Mouse (Mus musculus) kidney, adult 2 months (tissue): ENCODE measurements around the gene Clec5a. TPM values are rescaled to one million over a fixed set of nuclear protein-coding genes. Genes with fewer than 3 reads are reported as not detected.

ENCODE experiments used
- DNase-seq: peaks from one replicate; pipeline ENCODE4 v3.0.0; 2021
- H3K27ac ChIP-seq: fragments of 200-500 bp; 2 replicates; pipeline ENCODE4 v1.5.1; 2012; ENCODE audit warnings: low read depth, low read length, control low read depth, inconsistent platforms; ENCODE audit not compliant: insufficient read depth
- H3K27me3 ChIP-seq: fragments of 200-500 bp; replicated peaks from 2 replicates; pipeline ENCODE4 v1.6.1; 2012; ENCODE audit warnings: mild to moderate bottlenecking, moderate library complexity, low read length, inconsistent platforms; ENCODE audit not compliant: control insufficient read depth, insufficient read depth
- H3K36me3 ChIP-seq: fragments of 200-500 bp; 2 replicates; pipeline ENCODE4 v1.6.1; 2012; ENCODE audit warnings: mild to moderate bottlenecking, moderate library complexity, low read length, inconsistent platforms; ENCODE audit not compliant: control insufficient read depth, insufficient read depth
- H3K4me1 ChIP-seq: fragments of 200-500 bp; 2 replicates; pipeline ENCODE4 v1.6.1; 2011; ENCODE audit warnings: low read length; ENCODE audit not compliant: control insufficient read depth, insufficient read depth
- H3K4me3 ChIP-seq: fragments of 200-500 bp; 2 replicates; pipeline ENCODE4 v1.5.1; 2011; ENCODE audit warnings: mild to moderate bottlenecking, low read depth, low read length, control low read depth; ENCODE audit not compliant: insufficient read depth
- CTCF ChIP-seq: fragments of 200-500 bp; conservative IDR thresholded peaks from 2 replicates; pipeline ENCODE4 v1.5.1; 2011; ENCODE audit warnings: low read depth, mild to moderate bottlenecking, control low read depth, low read length, moderate library complexity, mixed read lengths; ENCODE audit not compliant: insufficient read depth, insufficient read length
- POLR2A ChIP-seq: fragments of 200-500 bp; IDR thresholded peaks from one replicate; pipeline ENCODE4 v1.6.1; 2011; ENCODE audit warnings: low read depth, low read length, control low read depth
- WGBS: fragments of 180-500 bp; shearing (Covaris S2); methylation state at CpG from one replicate; pipeline ENCODE4 v1.1.7; 2018; 5-methylcytosine and 5-hydroxymethylcytosine counted together
- polyA plus RNA-seq: library from polyadenylated mRNA; depleted of rRNA; stranded (reverse); fragments of >200 nt; gene quantifications from 2 replicates; pipeline ENCODE4 v1.2.3, GENCODE M21; 2012; rRNA removed

The Clec5a gene
- polyA plus RNA-seq: 0.07 and 0.52 TPM in 2 replicates

DNA sequence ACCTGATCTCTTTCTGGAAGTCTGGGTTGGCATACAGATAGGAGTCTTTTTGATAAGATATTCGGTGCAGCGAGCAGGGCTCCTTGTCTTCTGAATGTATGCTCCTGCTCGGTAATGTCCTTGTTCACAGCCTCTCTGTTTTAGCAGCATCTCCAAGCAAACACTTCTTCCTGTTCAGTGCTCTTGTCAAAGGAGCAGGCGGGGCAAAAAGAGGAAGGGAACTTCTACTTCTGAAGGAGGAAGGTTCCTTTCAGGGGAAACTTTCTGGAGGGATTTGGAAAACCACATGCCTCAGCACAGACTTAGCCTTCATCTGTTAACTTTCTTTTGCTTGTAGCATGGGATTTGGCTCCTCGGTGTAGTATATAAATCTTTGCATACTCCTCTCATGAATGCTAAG is at the start of gene Clec5a:
Gene Clec5a (minus strand): TSS at position 177 of the 400 bp plus-strand sequence.
- WGBS: 79% methylated on average over 5 of the region's 5 CpGs

DNA sequence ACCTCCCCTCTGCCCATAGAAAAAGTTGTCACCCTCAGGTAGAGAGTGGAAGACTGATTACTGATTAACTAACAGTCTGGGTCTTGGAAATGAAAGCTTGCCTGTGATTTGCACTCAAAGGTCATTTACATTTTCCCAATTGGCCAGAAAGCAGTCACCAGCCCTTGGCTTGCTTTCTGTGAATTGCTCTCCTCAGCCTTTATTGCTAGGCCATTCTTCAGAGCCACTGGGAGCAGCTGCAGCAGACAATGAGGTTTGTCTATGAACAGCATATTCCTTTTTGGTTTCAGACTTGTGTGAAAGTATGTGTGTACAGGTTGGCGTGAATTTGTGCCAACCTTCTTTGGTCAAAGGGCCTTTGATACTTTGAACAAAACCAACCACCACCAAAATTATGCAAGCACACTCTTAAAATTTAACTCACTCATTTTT is 49.0 kb upstream of the Clec5a start:
- WGBS: 43% methylated on average over 1 of the region's 1 CpGs
- Histone ChIP-seq H3K27ac (peak overlapping the region; percentile 99), H3K36me3 (no peaks in the 10 kb centered on the region)

More for the DNA sequence above, at the start of gene Clec5a:
- Histone ChIP-seq H3K27ac (no peak within 1 kb of the TSS), H3K36me3 (no peaks in the 10 kb centered on the region), H3K4me1 (no peaks in the 10 kb centered on the region), H3K4me3 (no peak within 1 kb of the TSS), H3K27me3 (no peaks in the 10 kb centered on the region)
- TF ChIP-seq POLR2A (no peak), CTCF (no peak)
- no peak for DNase-seq

DNA sequence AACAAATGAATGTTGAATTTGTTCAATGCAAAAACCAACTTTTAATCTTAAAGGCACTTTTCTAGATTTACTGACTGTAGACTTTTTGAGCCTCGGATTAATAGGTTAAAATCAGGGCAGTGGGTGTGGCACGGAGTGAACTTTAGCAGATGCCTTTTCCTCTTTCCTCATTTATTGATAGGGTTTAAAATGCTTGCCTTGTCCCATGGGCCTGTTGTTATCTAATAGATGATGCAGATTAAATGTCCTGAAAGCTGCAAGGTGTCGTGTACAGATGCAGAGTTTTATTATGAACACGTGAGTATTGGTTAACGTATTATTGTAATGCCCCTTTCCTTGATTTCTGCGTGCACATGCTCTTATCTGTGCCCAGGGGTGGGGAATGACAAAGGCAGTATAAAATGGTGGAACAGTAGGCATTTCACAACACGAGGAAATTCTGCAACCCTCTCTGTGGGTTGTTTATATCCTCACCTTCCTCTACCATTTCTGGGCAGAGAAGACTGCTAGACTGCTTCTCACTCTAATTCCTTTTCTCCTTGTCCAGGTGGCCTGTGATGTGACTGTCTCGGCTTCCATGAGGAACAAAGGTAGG is 42.9 kb upstream of the Clec5a start, which contains the start of gene Mgam:
Gene Mgam (plus strand): TSS at position 426 of the 595 bp plus-strand sequence.
- 80% methylated on average over 8 of the region's 8 CpGs for WGBS

More for the DNA sequence above, 49.0 kb upstream of the Clec5a start:
- TF ChIP-seq CTCF (no peak), POLR2A (no peak)
- H3K27me3 ChIP-seq: no peaks in the 10 kb centered on the region
- H3K4me3 ChIP-seq: peak overlapping the region; percentile 28; the same call in 1 of the 2 replicates
- H3K4me1 ChIP-seq: peaks cover 3% of the 10 kb centered on the region; the same call in 1 of the 2 replicates
- DNase-seq: peak; percentile 85

DNA sequence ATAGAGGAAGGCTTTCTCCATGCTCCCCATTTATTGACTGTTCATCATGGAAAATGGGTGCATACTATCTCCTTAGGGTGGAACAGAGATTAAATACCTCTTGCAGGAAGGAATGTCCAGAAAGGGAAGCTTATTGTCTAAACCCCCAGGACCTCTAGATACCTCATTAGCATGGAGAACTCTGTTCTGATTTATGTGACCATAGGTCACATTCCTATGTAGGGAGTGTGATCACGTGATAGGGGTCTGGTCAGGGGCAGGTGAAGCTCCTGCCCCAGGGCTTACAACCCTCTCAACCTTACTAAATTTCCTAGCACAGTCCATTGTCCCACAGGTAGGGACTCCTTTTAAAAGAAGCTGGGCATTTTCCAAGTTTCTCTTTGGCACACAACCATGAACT is 40.5 kb upstream of the Clec5a start:
- Histone ChIP-seq H3K4me3 (no peak overlapping the region), H3K36me3 (no peaks in the 10 kb centered on the region), H3K27ac (no peak overlapping the region), H3K4me1 (no peaks in the 10 kb centered on the region), H3K27me3 (no peaks in the 10 kb centered on the region)
- 31% methylated on average over 1 of the region's 1 CpGs for WGBS
- TF ChIP-seq POLR2A (no peak), CTCF (no peak)
- no peak for DNase-seq

More for the DNA sequence above, 42.9 kb upstream of the Clec5a start, which contains the start of gene Mgam:
- Histone ChIP-seq H3K27me3 (no peaks in the 10 kb centered on the region), H3K4me1 (no peaks in the 10 kb centered on the region), H3K27ac (no peak within 1 kb of the TSS), H3K36me3 (no peaks in the 10 kb centered on the region), H3K4me3 (no peak within 1 kb of the TSS)
- no peak for TF ChIP-seq POLR2A
- no peak for TF ChIP-seq CTCF
- no peak for DNase-seq

DNA sequence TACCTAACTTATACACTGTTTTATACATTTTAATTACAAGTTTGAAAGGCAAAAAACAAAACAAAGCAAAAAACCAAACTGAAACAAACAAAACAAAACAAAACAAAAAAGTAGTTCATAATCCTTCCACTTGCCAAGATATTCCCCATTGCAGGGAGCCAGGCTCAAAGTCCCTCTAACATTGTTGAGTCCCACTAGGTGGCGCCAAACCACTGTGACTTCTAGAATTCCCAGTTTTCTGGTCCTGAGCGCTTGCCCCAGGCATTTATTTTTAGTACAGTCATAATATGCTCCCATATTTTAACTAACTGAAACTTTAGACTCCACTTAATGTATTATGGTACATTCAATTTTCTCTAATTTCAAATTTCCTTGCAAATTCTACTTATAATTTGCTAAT is 32.3 kb upstream of the Clec5a start:
- Histone ChIP-seq H3K27me3 (no peaks in the 10 kb centered on the region), H3K27ac (no peak overlapping the region), H3K4me3 (no peak overlapping the region), H3K4me1 (no peaks in the 10 kb centered on the region), H3K36me3 (no peaks in the 10 kb centered on the region)
- DNase-seq: peak; percentile 72
- peak; percentile 80 for TF ChIP-seq CTCF
- TF ChIP-seq POLR2A: no peak
- WGBS: 4% methylated on average over 2 of the region's 2 CpGs

DNA sequence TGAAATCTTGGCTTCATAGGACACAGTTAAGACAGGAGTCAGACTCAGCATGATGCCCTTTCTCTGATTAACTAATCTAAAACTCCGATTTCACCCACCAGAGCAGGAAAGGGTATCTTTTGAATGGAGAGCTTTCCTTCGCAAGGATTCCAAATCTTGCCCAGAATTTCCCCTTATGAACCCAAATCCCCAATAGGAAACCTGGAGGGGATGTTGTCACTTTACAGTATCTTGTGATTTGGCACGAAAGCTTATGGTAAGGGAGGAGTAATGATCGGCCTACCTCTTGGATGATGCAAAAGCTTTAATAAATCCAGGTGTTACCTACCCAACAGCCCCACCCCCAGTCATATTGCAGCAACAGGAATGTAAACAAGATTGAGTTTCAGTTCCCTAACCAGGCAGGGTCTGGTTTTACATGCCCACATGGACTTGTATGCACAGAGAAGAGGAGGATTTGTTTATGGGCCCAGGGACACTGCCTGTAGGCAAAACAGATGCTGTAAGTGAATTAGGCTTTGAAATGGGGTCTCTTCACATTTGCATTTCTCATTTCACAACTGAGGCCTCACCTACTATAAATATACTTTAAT is 27.7 kb upstream of the Clec5a start, which contains the start of gene Tas2r138:
Gene Tas2r138 (minus strand): TSS at position 51 of the 593 bp plus-strand sequence.
- no peak within 1 kb of the TSS for H3K27ac ChIP-seq
- TF ChIP-seq POLR2A (no peak), CTCF (no peak)
- no peaks in the 10 kb centered on the region for H3K27me3 ChIP-seq
- H3K4me1 ChIP-seq: no peaks in the 10 kb centered on the region
- no peak within 1 kb of the TSS for H3K4me3 ChIP-seq
- H3K36me3 ChIP-seq: no peaks in the 10 kb centered on the region
- no peak for DNase-seq
- 87% methylated on average over 4 of the region's 4 CpGs for WGBS

DNA sequence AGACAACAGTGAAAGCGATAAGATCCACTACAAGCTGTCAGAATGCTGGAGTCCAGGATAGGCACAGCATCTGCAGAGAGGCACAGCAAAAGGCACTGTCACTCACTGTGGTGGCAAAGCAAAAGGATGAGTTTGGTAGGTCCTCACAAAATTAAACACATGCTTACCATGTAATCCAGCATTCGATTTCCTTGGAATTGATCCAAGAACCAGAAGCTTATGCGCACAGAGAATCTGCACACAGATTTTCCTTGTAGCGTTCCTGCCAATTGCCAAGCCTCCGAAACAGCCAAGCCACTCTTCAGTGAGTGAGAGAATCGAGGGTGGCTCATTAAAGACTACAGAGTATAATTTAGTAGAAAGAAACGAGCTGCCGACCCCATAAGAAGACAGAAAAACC is 24.6 kb upstream of the Clec5a start:
- WGBS: 77% methylated on average over 8 of the region's 8 CpGs

More for the DNA sequence above, 24.6 kb upstream of the Clec5a start:
- H3K4me3 ChIP-seq: no peak overlapping the region
- H3K27me3 ChIP-seq: no peaks in the 10 kb centered on the region
- no peak for TF ChIP-seq CTCF
- no peak overlapping the region for H3K27ac ChIP-seq
- H3K36me3 ChIP-seq: no peaks in the 10 kb centered on the region
- no peaks in the 10 kb centered on the region for H3K4me1 ChIP-seq
- no peak for DNase-seq
